In the genomic region with DNA sequence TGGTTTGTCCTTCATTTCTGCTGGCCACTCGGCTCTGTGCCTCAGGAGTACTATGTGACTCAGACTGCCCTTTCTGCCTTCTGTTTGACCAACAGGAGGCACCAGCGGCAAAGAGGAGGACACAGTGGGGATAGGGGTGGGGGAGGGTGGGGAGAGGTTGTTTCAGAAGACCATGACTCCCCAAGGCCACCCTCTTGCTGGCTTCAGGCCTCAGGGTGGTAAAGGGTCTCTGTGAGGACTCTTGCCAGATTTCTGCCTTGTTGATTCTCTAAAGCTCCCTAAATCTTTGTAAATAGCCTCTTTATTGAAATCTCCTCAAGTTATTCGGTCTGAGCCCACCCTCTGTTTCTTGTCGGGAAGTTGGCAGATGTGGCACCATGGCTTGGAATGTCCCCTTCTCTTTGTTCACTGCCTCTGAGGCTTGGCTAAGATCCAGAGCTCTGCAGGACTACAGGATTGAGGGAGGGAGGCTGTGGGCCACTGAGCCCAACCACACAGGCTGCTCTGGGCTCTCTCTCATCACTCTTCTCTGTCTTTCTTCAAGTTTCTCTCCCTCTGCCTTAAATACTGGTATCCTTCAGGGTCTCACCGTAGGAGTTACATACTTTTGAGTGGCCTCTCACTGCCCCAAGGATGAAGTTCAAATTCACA, we compare ENCODE assay signal across 8 mouse cellular contexts. TPM values are rescaled to one million over a fixed set of nuclear protein-coding genes. Genes with fewer than 3 reads are reported as not detected.
DNase-seq lines count a peak whose midpoint lies in the region; ATAC-seq and TF ChIP-seq lines count a peak whose summit lies in the region.

No protein-coding gene starts in this region.

- peak; percentile 70; the same call in 1 of the 2 replicates for ATAC-seq in heart, embryonic 12.5 days (ENCODE audit: insufficient number of reproducible peaks, low FRiP score)
- ATAC-seq in forebrain, postnatal 0 days, result peak; percentile 91
- peak; percentile 95 for ATAC-seq in neural tube, embryonic 14.5 days (ENCODE audit: low read depth)
- ATAC-seq in granulocyte monocyte progenitor cell, adult 5-6 weeks (replicated peaks; ENCODE audit: poor library complexity, severe bottlenecking), result no peak
- ATAC-seq in liver, embryonic 12.5 days, result no peak

- TF ChIP-seq CTCF in forebrain, postnatal 0 days (IDR thresholded peaks at IDR 0.05; ENCODE audit: low read depth), result peak; percentile 52

- 34% methylated on average over 5 of the region's 5 CpGs for WGBS in heart, embryonic 12.5 days
- 17% methylated on average over 5 of the region's 5 CpGs for WGBS in forebrain, postnatal 0 days
- 37% methylated on average over 5 of the region's 5 CpGs for WGBS in neural tube, embryonic 14.5 days
- WGBS in liver, embryonic 12.5 days (ENCODE audit: insufficient replicate concordance), result 45% methylated on average over 5 of the region's 5 CpGs

- H3K4me1 ChIP-seq in heart, embryonic 12.5 days (replicated peaks), result peaks cover 13% of the 10 kb centered on the region
- H3K4me1 ChIP-seq in forebrain, postnatal 0 days (ENCODE audit: insufficient read depth), result 0 out of 2 replicates have a peak, but pooled peaks cover 2% of the 10 kb centered on the region
- peaks cover 15% of the 10 kb centered on the region; the same call in 1 of the 2 replicates for H3K4me1 ChIP-seq in neural tube, embryonic 14.5 days (ENCODE audit: control insufficient read depth, insufficient read depth, low read length)
- H3K4me1 ChIP-seq in liver, embryonic 12.5 days, result no peaks in the 10 kb centered on the region

- no peak overlapping the region for H3K4me3 ChIP-seq in heart, embryonic 12.5 days
- no peak overlapping the region for H3K4me3 ChIP-seq in forebrain, postnatal 0 days (ENCODE audit: low read depth, low read length)
- no peak overlapping the region for H3K4me3 ChIP-seq in neural tube, embryonic 14.5 days (ENCODE audit: low read depth, low read length)
- H3K4me3 ChIP-seq in liver, embryonic 12.5 days, result no peak overlapping the region

- H3K27ac ChIP-seq in heart, embryonic 12.5 days (ENCODE audit: poor library complexity, severe bottlenecking), result 0 out of 2 replicates have a peak overlapping the region, but pooled peaks have one; percentile 33
- H3K27ac ChIP-seq in forebrain, postnatal 0 days (ENCODE audit: low read depth, low read length), result peak overlapping the region; percentile 35; the same call in 1 of the 2 replicates
- peak overlapping the region; percentile 67; the same call in 1 of the 2 replicates for H3K27ac ChIP-seq in neural tube, embryonic 14.5 days (ENCODE audit: low read depth, low read length)
- H3K27ac ChIP-seq in liver, embryonic 12.5 days, result no peak overlapping the region

- H3K9me3 ChIP-seq in heart, embryonic 12.5 days (replicated peaks), result no peaks in the 10 kb centered on the region
- H3K9me3 ChIP-seq in forebrain, postnatal 0 days (ENCODE audit: low read length), result no peaks in the 10 kb centered on the region
- H3K9me3 ChIP-seq in neural tube, embryonic 14.5 days (ENCODE audit: control insufficient read depth, low read length), result no peaks in the 10 kb centered on the region
- H3K9me3 ChIP-seq in liver, embryonic 12.5 days (replicated peaks), result no peaks in the 10 kb centered on the region

- no peaks in the 10 kb centered on the region for H3K36me3 ChIP-seq in heart, embryonic 12.5 days
- H3K36me3 ChIP-seq in forebrain, postnatal 0 days (ENCODE audit: insufficient read depth), result peaks cover 28% of the 10 kb centered on the region
- H3K36me3 ChIP-seq in neural tube, embryonic 14.5 days (ENCODE audit: control insufficient read depth, insufficient read depth, low read length), result peaks cover 11% of the 10 kb centered on the region
- H3K36me3 ChIP-seq in liver, embryonic 12.5 days, result no peaks in the 10 kb centered on the region

- no peak overlapping the region for H3K9ac ChIP-seq in heart, embryonic 12.5 days
- no peak overlapping the region for H3K9ac ChIP-seq in forebrain, postnatal 0 days
- no peak overlapping the region for H3K9ac ChIP-seq in neural tube, embryonic 14.5 days (replicated peaks; ENCODE audit: low read depth, low read length)
- no peak overlapping the region for H3K9ac ChIP-seq in liver, embryonic 12.5 days

- no peak overlapping the region for H3K4me2 ChIP-seq in heart, embryonic 12.5 days
- H3K4me2 ChIP-seq in forebrain, postnatal 0 days (ENCODE audit: low read depth), result no peak overlapping the region
- no peak overlapping the region for H3K4me2 ChIP-seq in neural tube, embryonic 14.5 days (ENCODE audit: low read depth, low read length)
- H3K4me2 ChIP-seq in liver, embryonic 12.5 days, result no peak overlapping the region

- H3K27me3 ChIP-seq in heart, embryonic 12.5 days (replicated peaks), result no peaks in the 10 kb centered on the region; the same call in 1 of the 2 replicates
- no peaks in the 10 kb centered on the region for H3K27me3 ChIP-seq in forebrain, postnatal 0 days (ENCODE audit: insufficient read depth, low read length)
- H3K27me3 ChIP-seq in neural tube, embryonic 14.5 days (ENCODE audit: control insufficient read depth, insufficient read depth, low read length), result no peaks in the 10 kb centered on the region
- H3K27me3 ChIP-seq in liver, embryonic 12.5 days (replicated peaks), result 0 out of 2 replicates have a peak, but pooled peaks cover 3% of the 10 kb centered on the region

- no peak for DNase-seq in heart, adult 18-20 months
- peak; percentile 69 for DNase-seq in cerebellum, adult 11-12 months
- peak; percentile 78 for DNase-seq in forebrain, postnatal 0 days
- peak; percentile 71 for DNase-seq in left cerebral cortex, adult 11 months (ENCODE audit: low spot score)

RNA-seq across cellular contexts. Expression of gene Tmod2, which starts 11.8 kb away (rescaled TPM):
- polyA plus RNA-seq in heart, embryonic 12.5 days (2016; fragmentation: Nextera tagmentation; extraction: Ambion mirVana), result 4.9 and 5.0 TPM in 2 replicates
- total RNA-seq in heart, adult 18-20 months (2021), result 1 to 10 TPM; 3.1 to 4.3 TPM
- total RNA-seq in forebrain, postnatal 0 days (2014; rRNA removed), result 164 and 185 TPM in 2 replicates
- 224 and 406 TPM in 2 replicates for polyA plus RNA-seq in forebrain, postnatal 0 days (2015; fragmentation: Nextera tagmentation; extraction: Ambion mirVana)
- polyA plus RNA-seq in neural tube, embryonic 14.5 days (2014; fragmentation: Nextera tagmentation; extraction: Ambion mirVana), result 230 and 265 TPM in 2 replicates
- total RNA-seq in granulocyte monocyte progenitor cell, adult 5-6 weeks (2014; fragmentation: Nextera tagmentation), result 0.09 TPM in 1 of 2 replicates, not detected in the other
- not detected in 2 replicates for total RNA-seq in granulocyte monocyte progenitor cell, adult 5-6 weeks (2017)
- polyA plus RNA-seq in liver, embryonic 12.5 days (2016; fragmentation: Nextera tagmentation; extraction: Ambion mirVana), result 0.69 and 1.0 TPM in 2 replicates

RNA-seq across cellular contexts. Expression of gene Lysmd2, which starts 26.2 kb away (rescaled TPM):
- polyA plus RNA-seq in heart, embryonic 12.5 days (2016; fragmentation: Nextera tagmentation; extraction: Ambion mirVana), result 17.8 and 18.8 TPM in 2 replicates
- 10 to 100 TPM in 1 of 2 experiments, 1 to 10 TPM in 1; 9.9 to 11.9 TPM for total RNA-seq in heart, adult 18-20 months (2021)
- 36.2 and 44.7 TPM in 2 replicates for total RNA-seq in forebrain, postnatal 0 days (2014; rRNA removed)
- polyA plus RNA-seq in forebrain, postnatal 0 days (2015; fragmentation: Nextera tagmentation; extraction: Ambion mirVana), result 39.5 and 40.8 TPM in 2 replicates
- polyA plus RNA-seq in neural tube, embryonic 14.5 days (2014; fragmentation: Nextera tagmentation; extraction: Ambion mirVana), result 38.0 and 42.0 TPM in 2 replicates
- total RNA-seq in granulocyte monocyte progenitor cell, adult 5-6 weeks (2014; fragmentation: Nextera tagmentation), result 0.75 and 3.5 TPM in 2 replicates
- 0.52 and 3.6 TPM in 2 replicates for total RNA-seq in granulocyte monocyte progenitor cell, adult 5-6 weeks (2017)
- polyA plus RNA-seq in liver, embryonic 12.5 days (2016; fragmentation: Nextera tagmentation; extraction: Ambion mirVana), result 6.0 and 6.4 TPM in 2 replicates

RNA-seq across cellular contexts. Expression of gene Tmod3, which starts 39.9 kb away (rescaled TPM):
- polyA plus RNA-seq in heart, embryonic 12.5 days (2016; fragmentation: Nextera tagmentation; extraction: Ambion mirVana), result 74.6 and 81.0 TPM in 2 replicates
- 10 to 100 TPM; 51.0 to 64.7 TPM for total RNA-seq in heart, adult 18-20 months (2021)
- 50.3 and 55.1 TPM in 2 replicates for total RNA-seq in forebrain, postnatal 0 days (2014; rRNA removed)
- polyA plus RNA-seq in forebrain, postnatal 0 days (2015; fragmentation: Nextera tagmentation; extraction: Ambion mirVana), result 74.0 and 78.6 TPM in 2 replicates
- polyA plus RNA-seq in neural tube, embryonic 14.5 days (2014; fragmentation: Nextera tagmentation; extraction: Ambion mirVana), result 60.6 and 69.9 TPM in 2 replicates
- total RNA-seq in granulocyte monocyte progenitor cell, adult 5-6 weeks (2014; fragmentation: Nextera tagmentation), result 52.9 and 58.1 TPM in 2 replicates
- total RNA-seq in granulocyte monocyte progenitor cell, adult 5-6 weeks (2017), result 59.5 and 64.2 TPM in 2 replicates
- polyA plus RNA-seq in liver, embryonic 12.5 days (2016; fragmentation: Nextera tagmentation; extraction: Ambion mirVana), result 37.6 and 39.0 TPM in 2 replicates

Comparison
In these comparisons a context has a peak if more than half of its experiments do, and no peak if none do; other contexts are left out.
1. ATAC-seq: peak in heart, embryonic 12.5 days (single experiment), forebrain, postnatal 0 days (single experiment) and neural tube, embryonic 14.5 days (single experiment); none in granulocyte monocyte progenitor cell, adult 5-6 weeks (single experiment) and liver, embryonic 12.5 days (single experiment).
2. DNase-seq: peak in cerebellum, adult 11-12 months (single experiment), forebrain, postnatal 0 days (single experiment) and left cerebral cortex, adult 11 months (single experiment); none in heart, adult 18-20 months (0 of 2).
3. RNA of gene Tmod2, which starts 11.8 kb away (polyA plus RNA-seq): 224 to 406 TPM in forebrain, postnatal 0 days and 230 to 265 TPM in neural tube, embryonic 14.5 days; 4.9 to 5.0 TPM in heart, embryonic 12.5 days and 0.69 to 1.0 TPM in liver, embryonic 12.5 days; every median in the first group is over 10 times any median in the second.